Mouse (Mus musculus): ENCODE results near the gene Pcdh7. TPM values are rescaled to one million over a fixed set of nuclear protein-coding genes. Genes with fewer than 3 reads are reported as not detected.

The Pcdh7 gene
- polyA plus RNA-seq, 1 experiment from 2014 or later = 47.6 TPM

- Histone ChIP-seq H3K9ac (replicated peaks; ENCODE audit: low read depth, low read length) (no peak overlapping the region), H3K4me3 (ENCODE audit: low read depth, low read length) (no peak overlapping the region), H3K27me3 (ENCODE audit: control insufficient read depth, insufficient read depth, low read length) (no peaks in the 10 kb centered on the region), H3K36me3 (ENCODE audit: control insufficient read depth, insufficient read depth, low read length) (no peaks in the 10 kb centered on the region), H3K27ac (ENCODE audit: low read depth, low read length) (no peak overlapping the region), H3K9me3 (ENCODE audit: control insufficient read depth, low read length) (no peaks in the 10 kb centered on the region), H3K4me1 (ENCODE audit: control insufficient read depth, insufficient read depth, low read length) (no peaks in the 10 kb centered on the region), H3K4me2 (ENCODE audit: low read depth, low read length) (no peak overlapping the region)
- WGBS = 71% methylated on average over 3 of the region's 3 CpGs
- ATAC-seq (ENCODE audit: low read depth) = no peak
These were observed 129.7 kb downstream of the Pcdh7 start for GRCm38 (mm10) chr5:57847500-57847899.

- Histone ChIP-seq H3K27ac (ENCODE audit: low read depth, low read length) (no peak overlapping the region), H3K9me3 (ENCODE audit: control insufficient read depth, low read length) (no peaks in the 10 kb centered on the region), H3K27me3 (ENCODE audit: control insufficient read depth, insufficient read depth, low read length) (no peaks in the 10 kb centered on the region), H3K4me3 (ENCODE audit: low read depth, low read length) (no peak overlapping the region), H3K4me1 (ENCODE audit: control insufficient read depth, insufficient read depth, low read length) (no peaks in the 10 kb centered on the region), H3K36me3 (ENCODE audit: control insufficient read depth, insufficient read depth, low read length) (no peaks in the 10 kb centered on the region), H3K9ac (replicated peaks; ENCODE audit: low read depth, low read length) (no peak overlapping the region), H3K4me2 (ENCODE audit: low read depth, low read length) (no peak overlapping the region)
- WGBS = 81% methylated on average over 2 of the region's 2 CpGs
- no peak for ATAC-seq (ENCODE audit: low read depth)
These were observed 132.3 kb downstream of the Pcdh7 start for GRCm38 (mm10) chr5:57850111-57850510.

GRCm38 (mm10) chr5:57857316-57857715, 139.5 kb downstream of the Pcdh7 start:
- Histone ChIP-seq H3K27me3 (ENCODE audit: control insufficient read depth, insufficient read depth, low read length) (no peaks in the 10 kb centered on the region), H3K36me3 (ENCODE audit: control insufficient read depth, insufficient read depth, low read length) (no peaks in the 10 kb centered on the region), H3K27ac (ENCODE audit: low read depth, low read length) (no peak overlapping the region), H3K9me3 (ENCODE audit: control insufficient read depth, low read length) (no peaks in the 10 kb centered on the region), H3K4me2 (ENCODE audit: low read depth, low read length) (no peak overlapping the region), H3K9ac (replicated peaks; ENCODE audit: low read depth, low read length) (no peak overlapping the region), H3K4me1 (ENCODE audit: control insufficient read depth, insufficient read depth, low read length) (no peaks in the 10 kb centered on the region), H3K4me3 (ENCODE audit: low read depth, low read length) (no peak overlapping the region)
- no peak for ATAC-seq (ENCODE audit: low read depth)
- WGBS = 68% methylated on average over 3 of the region's 3 CpGs

- no peak overlapping the region for H3K4me3 ChIP-seq (ENCODE audit: low read depth, low read length)
- no peaks in the 10 kb centered on the region for H3K36me3 ChIP-seq (ENCODE audit: control insufficient read depth, insufficient read depth, low read length)
- no peak overlapping the region for H3K27ac ChIP-seq (ENCODE audit: low read depth, low read length)
- WGBS = 97% methylated on average over 3 of the region's 3 CpGs
- H3K9ac ChIP-seq (replicated peaks; ENCODE audit: low read depth, low read length) = no peak overlapping the region
- no peaks in the 10 kb centered on the region for H3K27me3 ChIP-seq (ENCODE audit: control insufficient read depth, insufficient read depth, low read length)
- ATAC-seq (ENCODE audit: low read depth) = no peak
- H3K4me2 ChIP-seq (ENCODE audit: low read depth, low read length) = no peak overlapping the region
- no peaks in the 10 kb centered on the region for H3K4me1 ChIP-seq (ENCODE audit: control insufficient read depth, insufficient read depth, low read length)
- H3K9me3 ChIP-seq (ENCODE audit: control insufficient read depth, low read length) = no peaks in the 10 kb centered on the region
These were observed 146.5 kb downstream of the Pcdh7 start for GRCm38 (mm10) chr5:57864254-57864653.

GRCm38 (mm10) chr5:57865256-57865655, 147.5 kb downstream of the Pcdh7 start:
- Histone ChIP-seq H3K27me3 (ENCODE audit: control insufficient read depth, insufficient read depth, low read length) (no peaks in the 10 kb centered on the region), H3K4me3 (ENCODE audit: low read depth, low read length) (no peak overlapping the region), H3K4me1 (ENCODE audit: control insufficient read depth, insufficient read depth, low read length) (no peaks in the 10 kb centered on the region), H3K4me2 (ENCODE audit: low read depth, low read length) (no peak overlapping the region), H3K9ac (replicated peaks; ENCODE audit: low read depth, low read length) (no peak overlapping the region), H3K27ac (ENCODE audit: low read depth, low read length) (no peak overlapping the region), H3K9me3 (ENCODE audit: control insufficient read depth, low read length) (no peaks in the 10 kb centered on the region), H3K36me3 (ENCODE audit: control insufficient read depth, insufficient read depth, low read length) (no peaks in the 10 kb centered on the region)
- ATAC-seq (ENCODE audit: low read depth) = no peak
- 86% methylated on average over 3 of the region's 3 CpGs for WGBS

- WGBS = 88% methylated on average over 1 of the region's 1 CpGs
- Histone ChIP-seq H3K27me3 (ENCODE audit: control insufficient read depth, insufficient read depth, low read length) (no peaks in the 10 kb centered on the region), H3K36me3 (ENCODE audit: control insufficient read depth, insufficient read depth, low read length) (no peaks in the 10 kb centered on the region), H3K4me1 (ENCODE audit: control insufficient read depth, insufficient read depth, low read length) (no peaks in the 10 kb centered on the region), H3K4me2 (ENCODE audit: low read depth, low read length) (no peak overlapping the region), H3K9ac (replicated peaks; ENCODE audit: low read depth, low read length) (no peak overlapping the region), H3K27ac (ENCODE audit: low read depth, low read length) (no peak overlapping the region), H3K9me3 (ENCODE audit: control insufficient read depth, low read length) (no peaks in the 10 kb centered on the region), H3K4me3 (ENCODE audit: low read depth, low read length) (no peak overlapping the region)
- no peak for ATAC-seq (ENCODE audit: low read depth)
These were observed 148.3 kb downstream of the Pcdh7 start for GRCm38 (mm10) chr5:57866097-57866496.

GRCm38 (mm10) chr5:57867906-57868305, 150.1 kb downstream of the Pcdh7 start:
- Histone ChIP-seq H3K4me1 (ENCODE audit: control insufficient read depth, insufficient read depth, low read length) (no peaks in the 10 kb centered on the region), H3K27ac (ENCODE audit: low read depth, low read length) (no peak overlapping the region), H3K4me3 (ENCODE audit: low read depth, low read length) (no peak overlapping the region), H3K9me3 (ENCODE audit: control insufficient read depth, low read length) (no peaks in the 10 kb centered on the region), H3K4me2 (ENCODE audit: low read depth, low read length) (no peak overlapping the region), H3K36me3 (ENCODE audit: control insufficient read depth, insufficient read depth, low read length) (no peaks in the 10 kb centered on the region), H3K27me3 (ENCODE audit: control insufficient read depth, insufficient read depth, low read length) (no peaks in the 10 kb centered on the region), H3K9ac (replicated peaks; ENCODE audit: low read depth, low read length) (no peak overlapping the region)
- whole genome bisulfite sequencing = 84% methylated on average over 2 of the region's 2 CpGs
- no peak for ATAC-seq (ENCODE audit: low read depth)

- WGBS = 29% methylated on average over 4 of the region's 4 CpGs
- Histone ChIP-seq H3K4me1 (ENCODE audit: control insufficient read depth, insufficient read depth, low read length) (no peaks in the 10 kb centered on the region), H3K36me3 (ENCODE audit: control insufficient read depth, insufficient read depth, low read length) (no peaks in the 10 kb centered on the region), H3K27ac (ENCODE audit: low read depth, low read length) (no peak overlapping the region), H3K4me2 (ENCODE audit: low read depth, low read length) (no peak overlapping the region), H3K4me3 (ENCODE audit: low read depth, low read length) (no peak overlapping the region), H3K27me3 (ENCODE audit: control insufficient read depth, insufficient read depth, low read length) (no peaks in the 10 kb centered on the region), H3K9me3 (ENCODE audit: control insufficient read depth, low read length) (no peaks in the 10 kb centered on the region), H3K9ac (replicated peaks; ENCODE audit: low read depth, low read length) (no peak overlapping the region)
- no peak for ATAC-seq (ENCODE audit: low read depth)
These were observed 150.9 kb downstream of the Pcdh7 start for GRCm38 (mm10) chr5:57868702-57869101.

- H3K36me3 ChIP-seq (ENCODE audit: control insufficient read depth, insufficient read depth, low read length) = no peaks in the 10 kb centered on the region
- whole genome bisulfite sequencing = 76% methylated on average over 1 of the region's 1 CpGs
- ATAC-seq (ENCODE audit: low read depth) = no peak
- H3K9me3 ChIP-seq (ENCODE audit: control insufficient read depth, low read length) = no peaks in the 10 kb centered on the region
- H3K4me2 ChIP-seq (ENCODE audit: low read depth, low read length) = no peak overlapping the region
- no peak overlapping the region for H3K4me3 ChIP-seq (ENCODE audit: low read depth, low read length)
- H3K27me3 ChIP-seq (ENCODE audit: control insufficient read depth, insufficient read depth, low read length) = no peaks in the 10 kb centered on the region
- H3K4me1 ChIP-seq (ENCODE audit: control insufficient read depth, insufficient read depth, low read length) = no peaks in the 10 kb centered on the region
- no peak overlapping the region for H3K27ac ChIP-seq (ENCODE audit: low read depth, low read length)
- H3K9ac ChIP-seq (replicated peaks; ENCODE audit: low read depth, low read length) = no peak overlapping the region
These were observed 153.0 kb downstream of the Pcdh7 start for GRCm38 (mm10) chr5:57870727-57871126.

- Histone ChIP-seq H3K27ac (ENCODE audit: low read depth, low read length) (no peak overlapping the region), H3K36me3 (ENCODE audit: control insufficient read depth, insufficient read depth, low read length) (no peaks in the 10 kb centered on the region), H3K4me3 (ENCODE audit: low read depth, low read length) (no peak overlapping the region), H3K9ac (replicated peaks; ENCODE audit: low read depth, low read length) (no peak overlapping the region), H3K27me3 (ENCODE audit: control insufficient read depth, insufficient read depth, low read length) (no peaks in the 10 kb centered on the region), H3K4me1 (ENCODE audit: control insufficient read depth, insufficient read depth, low read length) (no peaks in the 10 kb centered on the region), H3K4me2 (ENCODE audit: low read depth, low read length) (no peak overlapping the region), H3K9me3 (ENCODE audit: control insufficient read depth, low read length) (no peaks in the 10 kb centered on the region)
- ATAC-seq (ENCODE audit: low read depth) = no peak
These were observed 167.2 kb downstream of the Pcdh7 start for GRCm38 (mm10) chr5:57884982-57885381.

Measured in neural tube, embryonic 14.5 days (tissue).